22 mouse cellular contexts compared by ENCODE assay signal in the genomic region with DNA sequence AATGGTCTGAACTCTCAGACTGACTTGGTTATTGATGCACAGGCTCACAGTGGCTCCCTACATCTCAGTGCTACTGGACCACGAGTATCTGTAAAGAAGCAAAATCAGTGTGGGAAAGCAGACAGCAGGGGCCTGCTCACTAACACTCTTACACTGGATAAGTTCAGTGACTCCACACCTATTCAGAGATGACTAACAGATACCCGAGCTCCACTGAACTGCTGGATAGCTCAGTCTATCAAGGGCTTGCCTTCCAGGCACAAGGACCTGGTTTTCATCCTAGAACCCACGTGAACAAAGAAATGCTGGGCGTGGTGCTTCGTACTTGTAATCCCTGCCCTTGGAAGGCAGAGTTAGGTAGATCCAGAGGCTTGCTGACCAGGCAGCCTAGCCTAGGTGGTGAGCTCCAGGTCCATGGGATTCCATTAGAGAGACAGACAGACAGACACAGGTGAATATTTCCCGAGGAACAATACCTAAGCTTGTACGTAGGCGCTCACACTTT. TPM values are rescaled to one million over a fixed set of nuclear protein-coding genes. Genes with fewer than 3 reads are reported as not detected.
A peak's percentile ranks its signal among the peaks of the same experiment; 100 is the strongest.
DNase-seq lines count a peak whose midpoint lies in the region; ATAC-seq and TF ChIP-seq lines count a peak whose summit lies in the region.
"Had no signal": no experiment of that assay in that cellular context is flagged by ENCODE, and none has a peak within 500 bp of the region (broad histone marks: within the 10 kb centered on the region; RNA-seq: fewer than 3 reads in every experiment).

No protein-coding gene starts in this region.

- peak overlapping the region; percentile 29 for H3K4me2 ChIP-seq in heart, postnatal 0 days (ENCODE audit: low read depth, low read length)
- no peak overlapping the region for H3K4me2 ChIP-seq in hindbrain, embryonic 11.5 days (replicated peaks; ENCODE audit: low read depth, low read length)
- H3K4me2 ChIP-seq in forebrain, embryonic 12.5 days: no peak overlapping the region
- H3K4me2 ChIP-seq: limb, embryonic 13.5 days; lung, embryonic 15.5 days; midbrain, embryonic 15.5 days had no signal

- no peak for TF ChIP-seq CTCF in heart, postnatal 0 days (IDR thresholded peaks at IDR 0.05; ENCODE audit: low read depth)
- TF ChIP-seq CTCF in Patski (IDR thresholded peaks at IDR 0.05): no peak

- in situ Hi-C loops in Patski (cut with MboI; ENCODE audit: low pct_unique_long_range_greater_than_20kb): no loop called here

- H3K9me3 ChIP-seq in heart, embryonic 10.5 days: no peaks in the 10 kb centered on the region
- no peaks in the 10 kb centered on the region for H3K9me3 ChIP-seq in heart, postnatal 0 days (replicated peaks; ENCODE audit: control insufficient read depth, low read length)
- no peaks in the 10 kb centered on the region for H3K9me3 ChIP-seq in hindbrain, embryonic 11.5 days (ENCODE audit: control insufficient read depth, low read length)
- H3K9me3 ChIP-seq in forebrain, embryonic 12.5 days: no peaks in the 10 kb centered on the region
- H3K9me3 ChIP-seq: limb, embryonic 13.5 days; lung, embryonic 15.5 days; midbrain, embryonic 15.5 days had no signal

- peak; percentile 86 for DNase-seq in heart, adult 11 months
- DNase-seq in heart, embryonic 10.5 days (ENCODE audit: low spot score): no peak
- DNase-seq in heart, postnatal 0 days (ENCODE audit: low spot score): no peak
- DNase-seq in heart, postnatal 10 days: no peak
- no peak for DNase-seq in Patski (ENCODE audit: low read depth, low spot score)
- DNase-seq in hindbrain, embryonic 11.5 days (ENCODE audit: low spot score): no peak
- DNase-seq: cerebellum, adult 11 months; cerebellum, postnatal 25 days; kidney, adult 18-20 months; kidney, postnatal 10 days; retina, postnatal 1 day; right cerebral cortex, postnatal 4 days; thymus, postnatal 25 days had no signal

- H3K4me3 ChIP-seq in heart, embryonic 10.5 days: no peak overlapping the region
- H3K4me3 ChIP-seq in heart, postnatal 0 days (ENCODE audit: low read depth, low read length): no peak overlapping the region
- H3K4me3 ChIP-seq in hindbrain, embryonic 11.5 days (ENCODE audit: low read depth, low read length): no peak overlapping the region
- no peak overlapping the region for H3K4me3 ChIP-seq in forebrain, embryonic 12.5 days (replicated peaks)
- H3K4me3 ChIP-seq: limb, embryonic 13.5 days; lung, embryonic 15.5 days; midbrain, embryonic 15.5 days had no signal

- CTCF ChIA-PET in Patski (lab: Charles Lee): interaction anchor here (0.7 to 2.1 kb wide), 7 partner anchors 9 to 54 kb away, joined by 3 to 9 read pairs (median 4); no protein-coding TSS in a partner anchor

- H3K4me1 ChIP-seq in heart, embryonic 10.5 days: peaks cover 14% of the 10 kb centered on the region
- H3K4me1 ChIP-seq in heart, postnatal 0 days (ENCODE audit: control insufficient read depth, insufficient read depth): peaks cover 33% of the 10 kb centered on the region
- no peaks in the 10 kb centered on the region for H3K4me1 ChIP-seq in hindbrain, embryonic 11.5 days (replicated peaks; ENCODE audit: control insufficient read depth, insufficient read depth, low read length)
- peaks cover 7% of the 10 kb centered on the region for H3K4me1 ChIP-seq in forebrain, embryonic 12.5 days
- H3K4me1 ChIP-seq: limb, embryonic 13.5 days; midbrain, embryonic 15.5 days had no signal

- peak; percentile 3; the same call in 1 of the 2 replicates for ATAC-seq in heart, postnatal 0 days (ENCODE audit: insufficient read depth, low read depth)
- ATAC-seq in Patski: peak; percentile 67
- peak; percentile 20 for ATAC-seq in megakaryocyte-erythroid progenitor cell, adult 5-6 weeks (replicated peaks; ENCODE audit: low FRiP score, low TSS enrichment, poor library complexity, severe bottlenecking)
- ATAC-seq in hindbrain, embryonic 11.5 days (ENCODE audit: low FRiP score): no peak
- ATAC-seq in forebrain, embryonic 12.5 days (ENCODE audit: low FRiP score): no peak
- ATAC-seq: forebrain, embryonic 14.5 days; hindbrain, postnatal 0 days; midbrain, embryonic 15.5 days had no signal

- TF ChIP-seq EP300 in heart, postnatal 0 days (IDR thresholded peaks at IDR 0.05; ENCODE audit: low read depth): no peak

- H3K27ac ChIP-seq in heart, embryonic 10.5 days: no peak overlapping the region
- peak overlapping the region; percentile 82 for H3K27ac ChIP-seq in heart, postnatal 0 days (ENCODE audit: low read depth)
- no peak overlapping the region for H3K27ac ChIP-seq in hindbrain, embryonic 11.5 days (ENCODE audit: low read depth, low read length)
- H3K27ac ChIP-seq in forebrain, embryonic 12.5 days: no peak overlapping the region
- H3K27ac ChIP-seq: hindbrain, postnatal 0 days; limb, embryonic 13.5 days; lung, embryonic 15.5 days; macrophage; midbrain, embryonic 15.5 days had no signal

- H3K27me3 ChIP-seq in heart, embryonic 10.5 days (ENCODE audit: insufficient read depth, poor library complexity, severe bottlenecking): peaks cover 59% of the 10 kb centered on the region
- H3K27me3 ChIP-seq in heart, postnatal 0 days (ENCODE audit: control insufficient read depth, insufficient read depth, low read length): no peaks in the 10 kb centered on the region
- H3K27me3 ChIP-seq in Patski: no peaks in the 10 kb centered on the region
- no peaks in the 10 kb centered on the region for H3K27me3 ChIP-seq in hindbrain, embryonic 11.5 days (ENCODE audit: control insufficient read depth, insufficient read depth, low read length)
- H3K27me3 ChIP-seq in forebrain, embryonic 12.5 days: no peaks in the 10 kb centered on the region
- H3K27me3 ChIP-seq: midbrain, embryonic 15.5 days had no signal

- no peaks in the 10 kb centered on the region for H3K36me3 ChIP-seq in heart, embryonic 10.5 days
- H3K36me3 ChIP-seq in heart, postnatal 0 days (replicated peaks; ENCODE audit: control insufficient read depth, insufficient read depth, low read length): 0 out of 2 replicates have a peak, but pooled peaks cover 8% of the 10 kb centered on the region
- H3K36me3 ChIP-seq in hindbrain, embryonic 11.5 days (ENCODE audit: control insufficient read depth, insufficient read depth, low read length): no peaks in the 10 kb centered on the region
- H3K36me3 ChIP-seq in forebrain, embryonic 12.5 days (replicated peaks): peaks cover 57% of the 10 kb centered on the region
- H3K36me3 ChIP-seq: lung, embryonic 15.5 days; midbrain, embryonic 15.5 days had no signal

- 65% methylated on average over 8 of the region's 8 CpGs for WGBS in heart, embryonic 10.5 days
- WGBS in heart, postnatal 0 days: 52% methylated on average over 8 of the region's 8 CpGs
- 90% methylated on average over 8 of the region's 8 CpGs for WGBS in hindbrain, embryonic 11.5 days
- WGBS in forebrain, embryonic 12.5 days: 90% methylated on average over 8 of the region's 8 CpGs

- intact Hi-C loops in heart, postnatal 10 days (cut with DNase I): no loop called here

- POLR2A ChIA-PET in Patski (lab: Charles Lee): interaction anchor here (0.6 kb wide), 1 partner anchor 12 kb away, joined by 5 read pairs; no protein-coding TSS in a partner anchor

- H3K9ac ChIP-seq in heart, postnatal 0 days (replicated peaks; ENCODE audit: low read depth, low read length): no peak overlapping the region
- no peak overlapping the region for H3K9ac ChIP-seq in hindbrain, embryonic 11.5 days (ENCODE audit: low read depth, low read length)
- H3K9ac ChIP-seq in forebrain, embryonic 12.5 days: no peak overlapping the region
- H3K9ac ChIP-seq: limb, embryonic 13.5 days; lung, embryonic 15.5 days; midbrain, embryonic 15.5 days had no signal

RNA-seq across cellular contexts. Expression of gene Ntn4, which starts 8.2 kb away (rescaled TPM):
- polyA plus RNA-seq in heart, embryonic 10.5 days (2016; fragmentation: Nextera tagmentation; extraction: Ambion mirVana): 0.06 and 0.40 TPM in 2 replicates
- total RNA-seq in heart, postnatal 0 days (2014; rRNA removed; ENCODE audit: low replicate concordance): 36.0 and 37.2 TPM in 2 replicates
- polyA plus RNA-seq in heart, postnatal 0 days (2015; fragmentation: Nextera tagmentation; extraction: Ambion mirVana): 2.1 and 2.5 TPM in 2 replicates
- 10 to 100 TPM; 24.6 to 36.4 TPM for total RNA-seq in heart, postnatal 10 days (2021)
- 159 TPM for polyA plus RNA-seq in Patski (2021)
- total RNA-seq in megakaryocyte-erythroid progenitor cell, adult 5-6 weeks (2014; fragmentation: Nextera tagmentation): 14.0 and 14.9 TPM in 2 replicates
- total RNA-seq in megakaryocyte-erythroid progenitor cell, adult 5-6 weeks (2017): 8.7 and 24.8 TPM in 2 replicates
- polyA plus RNA-seq in hindbrain, embryonic 11.5 days (2014; fragmentation: Nextera tagmentation; extraction: Ambion mirVana): 2.3 and 4.3 TPM in 2 replicates
- polyA plus RNA-seq in forebrain, embryonic 12.5 days (2016; fragmentation: Nextera tagmentation; extraction: Ambion mirVana): 3.5 and 3.7 TPM in 2 replicates
- total RNA-seq: granulocyte monocyte progenitor cell, adult 5-6 weeks had no signal

RNA-seq across cellular contexts. Expression of gene Snrpf, which starts 59.1 kb away (rescaled TPM):
- polyA plus RNA-seq in heart, embryonic 10.5 days (2016; fragmentation: Nextera tagmentation; extraction: Ambion mirVana): 108 and 145 TPM in 2 replicates
- 13.7 and 35.4 TPM in 2 replicates for total RNA-seq in heart, postnatal 0 days (2014; rRNA removed; ENCODE audit: low replicate concordance)
- 55.7 and 59.4 TPM in 2 replicates for polyA plus RNA-seq in heart, postnatal 0 days (2015; fragmentation: Nextera tagmentation; extraction: Ambion mirVana)
- 10 to 100 TPM; 12.2 to 16.2 TPM for total RNA-seq in heart, postnatal 10 days (2021)
- polyA plus RNA-seq in Patski (2021): 55.6 TPM
- 264 and 276 TPM in 2 replicates for total RNA-seq in megakaryocyte-erythroid progenitor cell, adult 5-6 weeks (2014; fragmentation: Nextera tagmentation)
- total RNA-seq in megakaryocyte-erythroid progenitor cell, adult 5-6 weeks (2017): 328 and 443 TPM in 2 replicates
- polyA plus RNA-seq in hindbrain, embryonic 11.5 days (2014; fragmentation: Nextera tagmentation; extraction: Ambion mirVana): 135 TPM in 2 replicates
- polyA plus RNA-seq in forebrain, embryonic 12.5 days (2016; fragmentation: Nextera tagmentation; extraction: Ambion mirVana): 155 and 156 TPM in 2 replicates

Comparison
In these comparisons a context has a peak if more than half of its experiments do, and no peak if none do; other contexts are left out.
1. ATAC-seq: peak in heart, postnatal 0 days (single experiment), Patski (single experiment) and megakaryocyte-erythroid progenitor cell, adult 5-6 weeks (single experiment); none in hindbrain, embryonic 11.5 days (single experiment) and forebrain, embryonic 12.5 days (single experiment).
2. RNA of gene Ntn4, which starts 8.2 kb away (polyA plus RNA-seq): 159 TPM in Patski (single experiment); 2.3 to 4.3 TPM in hindbrain, embryonic 11.5 days, 3.5 to 3.7 TPM in forebrain, embryonic 12.5 days, 2.1 to 2.5 TPM in heart, postnatal 0 days and 0.06 to 0.40 TPM in heart, embryonic 10.5 days; every median in the first group is over 10 times any median in the second.